23 mouse cellular contexts compared by ENCODE assay signal in genomic region chr11:53507098-53507805, GRCm38 (mm10). TPM values are rescaled to one million over a fixed set of nuclear protein-coding genes. Genes with fewer than 3 reads are reported as not detected.
A peak's percentile ranks its signal among the peaks of the same experiment; 100 is the strongest.
DNase-seq lines count a peak whose midpoint lies in the region; TF ChIP-seq lines count a peak whose summit lies in the region.
"Had no signal": no experiment of that assay in that cellular context is flagged by ENCODE, and none has a peak within 500 bp of the region (broad histone marks: within the 10 kb centered on the region; RNA-seq: fewer than 3 reads in every experiment).

No protein-coding gene starts in this region.

- H3K79me2 ChIP-seq in C2C12 (ENCODE audit: control insufficient read depth, insufficient read depth), result no peaks in the 10 kb centered on the region

- intact Hi-C loops in heart, postnatal 14 days (cut with DNase I), result no loop called here

- H3ac ChIP-seq in C2C12 (ENCODE audit: control insufficient read depth, insufficient read length, low read depth), result no peak overlapping the region

- H3K79me3 ChIP-seq in C2C12 (ENCODE audit: low read depth), result no peaks in the 10 kb centered on the region

- TF ChIP-seq CTCF in C2C12 (IDR thresholded peaks at IDR 0.05; ENCODE audit: control insufficient read depth, insufficient read depth, insufficient read length), result no peak

- H3K4me3 ChIP-seq in C2C12 (ENCODE audit: insufficient read depth, poor library complexity, severe bottlenecking), result no peak overlapping the region
- H3K4me3 ChIP-seq: embryonic facial prominence, embryonic 10.5 days; erythroblast, embryonic 14.5 days; forebrain, embryonic 15.5 days; hindbrain, embryonic 10.5 days; limb, embryonic 10.5 days; liver, embryonic 12.5 days; lung, embryonic 15.5 days; midbrain, embryonic 12.5 days had no signal

- no peaks in the 10 kb centered on the region for H3K36me3 ChIP-seq in C2C12 (ENCODE audit: control insufficient read depth, insufficient read depth)
- H3K36me3 ChIP-seq: embryonic facial prominence, embryonic 10.5 days; forebrain, embryonic 15.5 days; G1E; hindbrain, embryonic 10.5 days; limb, embryonic 10.5 days; liver, embryonic 12.5 days; lung, embryonic 15.5 days; midbrain, embryonic 12.5 days had no signal

- H3K27me3 ChIP-seq in C2C12 (ENCODE audit: control insufficient read depth, insufficient read depth, insufficient read length), result no peaks in the 10 kb centered on the region
- H3K27me3 ChIP-seq: forebrain, embryonic 15.5 days; lung, embryonic 15.5 days had no signal

- peak; percentile 95 for DNase-seq in heart, adult 11 months
- no peak for DNase-seq in heart, adult 8-10 months (ENCODE audit: low spot score)
- peak; percentile 67 for DNase-seq in adipocyte (ENCODE audit: low spot score)
- DNase-seq in heart, postnatal 14 days, result peak; percentile 51 to 59
- no peak for DNase-seq in thymus, postnatal 25 days
- no peak for DNase-seq in urinary bladder, postnatal 36 days (ENCODE audit: low spot score in 2 of 2)
- DNase-seq: thymus, postnatal 36 days had no signal

TF ChIP-seq in C2C12, 6 proteins besides CTCF, POLR2A, EP300 and RAD21:
- TF ChIP-seq MYOG (IDR thresholded peaks at IDR 0.05; ENCODE audit: control insufficient read depth, extremely low read depth, insufficient read length) (no peak), USF1 (IDR thresholded peaks at IDR 0.05; ENCODE audit: low read depth) (no peak), MYOD1 (IDR thresholded peaks at IDR 0.05; ENCODE audit: control insufficient read depth, insufficient read length, low read depth) (peak; percentile 9), CEBPB (IDR thresholded peaks at IDR 0.05; ENCODE audit: low read depth) (no peak)

RNA-seq across cellular contexts. Expression of gene Sept8, which starts 11.8 kb away (rescaled TPM):
- total RNA-seq in heart, adult 8-10 months (2022), result 10 to 100 TPM; 22.3 to 27.2 (median 25.6) TPM
- 32.7 TPM for polyA plus RNA-seq in C2C12 (2012; fragmentation: generic; extraction: Trizol)
- total RNA-seq in heart, postnatal 14 days (2021), result 10 to 100 TPM; 42.1 TPM

RNA-seq across cellular contexts. Expression of gene Sowaha, which starts 27.2 kb away (rescaled TPM):
- total RNA-seq in heart, adult 8-10 months (2022), result under 1 TPM; 0.22 to 0.44 (median 0.34) TPM
- polyA plus RNA-seq in C2C12 (2012; fragmentation: generic; extraction: Trizol), result not detected
- total RNA-seq in heart, postnatal 14 days (2021), result under 1 TPM; 0.07 TPM
- polyA plus RNA-seq: macrophage had no signal

RNA-seq across cellular contexts. Expression of gene Gm9945, which starts 27.3 kb away (rescaled TPM):
- not detected for total RNA-seq in heart, adult 8-10 months (2022)
- polyA plus RNA-seq in C2C12 (2012; fragmentation: generic; extraction: Trizol), result not detected
- not detected for total RNA-seq in heart, postnatal 14 days (2021)
- total RNA-seq: adrenal gland, adult 2 months had no signal
- polyA plus RNA-seq: adrenal gland, adult 2 months; erythroblast, embryonic 14.5 days; gonadal fat pad, adult 2 months; hindbrain, embryonic 10.5 days; kidney, adult 2 months; limb, embryonic 10.5 days; lung, embryonic 15.5 days; macrophage; midbrain, embryonic 12.5 days; testis, adult 2 months had no signal

RNA-seq across cellular contexts. Expression of gene Gm9837, which starts 37.0 kb away (rescaled TPM):
- total RNA-seq in heart, adult 8-10 months (2022), result not detected
- not detected for polyA plus RNA-seq in C2C12 (2012; fragmentation: generic; extraction: Trizol)
- not detected for total RNA-seq in heart, postnatal 14 days (2021)
- total RNA-seq: adrenal gland, adult 2 months had no signal
- polyA plus RNA-seq: adrenal gland, adult 2 months; embryonic facial prominence, embryonic 10.5 days; erythroblast, embryonic 14.5 days; forebrain, embryonic 15.5 days; G1E; gonadal fat pad, adult 2 months; hindbrain, embryonic 10.5 days; kidney, adult 2 months; limb, embryonic 10.5 days; liver, embryonic 12.5 days; lung, embryonic 15.5 days; macrophage; midbrain, embryonic 12.5 days; neural tube, embryonic 14.5 days had no signal

RNA-seq across cellular contexts. Expression of gene Shroom1, which starts 50.2 kb away (rescaled TPM):
- under 1 TPM; 0.57 to 0.82 (median 0.73) TPM for total RNA-seq in heart, adult 8-10 months (2022)
- polyA plus RNA-seq in C2C12 (2012; fragmentation: generic; extraction: Trizol), result 0.82 TPM
- total RNA-seq in heart, postnatal 14 days (2021), result under 1 TPM; 0.44 to 0.53 TPM
- polyA plus RNA-seq: erythroblast, embryonic 14.5 days; G1E; macrophage had no signal

Comparison
In these comparisons a context has a peak if more than half of its experiments do, and no peak if none do; other contexts are left out.
1. DNase-seq: peak in heart, adult 11 months (single experiment), adipocyte (single experiment) and heart, postnatal 14 days (2 of 2); none in heart, adult 8-10 months (single experiment), thymus, postnatal 25 days (single experiment) and urinary bladder, postnatal 36 days (0 of 2).